Mouse (Mus musculus) ES-E14 (cell line): Measurements from ENCODE around the gene Gm38394. TPM values are rescaled to one million over a fixed set of nuclear protein-coding genes. Genes with fewer than 3 reads are reported as not detected.
A peak's percentile ranks its signal among the peaks of the same experiment; 100 is the strongest.

Experiments used
- DNase-seq: peaks from one replicate; pipeline ENCODE4 v3.0.0-alpha.2; 2013; ENCODE audit warnings: low read depth, low spot score
- H3K27ac ChIP-seq: 2 replicates; pipeline ENCODE4 v1.5.1; 2012; ENCODE audit warnings: low read depth, mild to moderate bottlenecking, low read length, moderate library complexity, mixed read lengths; ENCODE audit not compliant: poor library complexity, insufficient read depth, severe bottlenecking
- H3K36me3 ChIP-seq: 2 replicates; pipeline ENCODE4 v1.6.1; 2012; ENCODE audit warnings: mild to moderate bottlenecking, low read length, moderate library complexity, mixed read lengths; ENCODE audit not compliant: control insufficient read depth, poor library complexity, insufficient read depth, severe bottlenecking
- H3K4me1 ChIP-seq, 2 experiments: fragments of 150-350 bp in 1 of 2; sonication (generic) in 1 of 2; 2 replicates each; pipeline ENCODE4 v1.6.1; 2012; ENCODE audit warnings: low read length in 2 of 2, mild to moderate bottlenecking in 1 of 2, mixed read lengths in 1 of 2; ENCODE audit not compliant: control insufficient read depth in 2 of 2, insufficient read depth in 2 of 2, poor library complexity in 1 of 2
- H3K4me3 ChIP-seq, 2 experiments: fragments of 150-350 bp in 1 of 2; sonication (generic) in 1 of 2; 2 replicates each; pipeline ENCODE4 v1.5.1; 2012; ENCODE audit warnings: low read length in 2 of 2, low read depth in 1 of 2, mild to moderate bottlenecking in 1 of 2, mixed read lengths in 1 of 2; ENCODE audit not compliant: insufficient read depth in 1 of 2, poor library complexity in 1 of 2, severe bottlenecking in 1 of 2
- H3K9ac ChIP-seq: 2 replicates; pipeline ENCODE4 v1.6.1; 2012; ENCODE audit warnings: low read depth, mild to moderate bottlenecking, low read length, mixed read lengths; ENCODE audit not compliant: poor library complexity, insufficient read depth, severe bottlenecking
- H3K9me3 ChIP-seq: fragments of 150-350 bp; sonication (generic); 2 replicates; pipeline ENCODE4 v1.6.1; 2012; ENCODE audit warnings: low read depth, mild to moderate bottlenecking, low read length; ENCODE audit not compliant: control insufficient read depth, insufficient read depth
- CHD2 ChIP-seq: IDR thresholded peaks from 2 replicates; pipeline ENCODE4 v1.6.1; 2014; ENCODE audit warnings: mild to moderate bottlenecking, low read depth, low read length, inconsistent platforms
- HCFC1 ChIP-seq: IDR thresholded peaks from 2 replicates; pipeline ENCODE4 v1.6.1; 2012; ENCODE audit warnings: low read length, inconsistent platforms, borderline replicate concordance; ENCODE audit not compliant: insufficient read depth
- MAFK ChIP-seq: IDR thresholded peaks from 2 replicates; pipeline ENCODE4 v1.6.1; 2014; ENCODE audit warnings: mild to moderate bottlenecking, low read depth, low read length, inconsistent platforms; ENCODE audit not compliant: insufficient read depth
- ZC3H11A ChIP-seq: IDR thresholded peaks from 2 replicates; pipeline ENCODE4 v1.6.1; 2012; ENCODE audit warnings: low read depth, mild to moderate bottlenecking, inconsistent platforms, low read length, borderline replicate concordance
- ZNF384 ChIP-seq: IDR thresholded peaks from 2 replicates; pipeline ENCODE4 v1.6.1; 2012; ENCODE audit warnings: low read depth, low read length, inconsistent platforms
- in situ Hi-C, 2 experiments: fragments of 600-800 bp; cut with MboI; formaldehyde crosslinking; loops; one replicate each; pipeline ENCODE4 v1.15.1; 2025; ENCODE audit warnings: low sequenced_read_pairs in 2 of 2, inconsistent platforms in 1 of 2; ENCODE audit not compliant: unreplicated experiment in 2 of 2
- total RNA-seq: library from RNA; depleted of rRNA; stranded (reverse); fragments of 300-350 nt; gene quantifications from 2 replicates; pipeline ENCODE4 v1.2.3, GENCODE M21; 2012

Gm38394 gene
- total RNA-seq, 1 experiment, result 8.7 TPM

- peak within 1 kb of the TSS; percentile 92 for H3K9ac ChIP-seq
- peaks cover 24% of the 10 kb centered on the region for H3K36me3 ChIP-seq
- H3K9me3 ChIP-seq, result no peaks in the 10 kb centered on the region
- peak; percentile 98 for DNase-seq
- peak within 1 kb of the TSS; percentile 73 for H3K27ac ChIP-seq
- peak within 1 kb of the TSS; percentile 94 to 95 for H3K4me3 ChIP-seq
- in situ Hi-C loops, result loop anchor here (5.0 to 25.0 kb wide), 3 partner anchors 223 to 448 kb away; partner anchors contain the start of gene Plekha6 (in 1 of the 2)
- peaks cover 0 to 2% of the 10 kb centered on the region in 2 experiments; a peak in 1 of 4 replicates for H3K4me1 ChIP-seq
- TF ChIP-seq MAFK (no peak), HCFC1 (peak; percentile 70; the same call in 1 of the 2 replicates), CHD2 (no peak), ZC3H11A (peak; percentile 96), ZNF384 (no peak)
Observed at GRCm38 (mm10) chr1:133609771-133610502, 51.2 kb downstream of the Gm38394 start, which contains the start of gene Snrpe. Gene Snrpe (minus strand): TSS chr1:133610291.

- peaks cover 2 to 3% of the 10 kb centered on the region in 2 experiments; a peak in 2 of 4 replicates for H3K4me1 ChIP-seq
- no peak overlapping the region for H3K9ac ChIP-seq
- no peak overlapping the region for H3K27ac ChIP-seq
- no peak overlapping the region for H3K4me3 ChIP-seq
- peaks cover 44% of the 10 kb centered on the region for H3K36me3 ChIP-seq
- no peaks in the 10 kb centered on the region for H3K9me3 ChIP-seq
- TF ChIP-seq ZC3H11A, result no peak
- no peak for TF ChIP-seq MAFK
- TF ChIP-seq ZNF384, result no peak
- no peak for TF ChIP-seq CHD2
- TF ChIP-seq HCFC1, result no peak
- no peak for DNase-seq
- in situ Hi-C loops, result loop anchor here (25.0 kb wide), 2 partner anchors 216 to 441 kb away; partner anchors contain the start of gene Plekha6 (in 1 of the 2)
Observed at GRCm38 (mm10) chr1:133603174-133603573, 57.9 kb downstream of the Gm38394 start.

- in situ Hi-C loops, result no loop called here
- no peaks in the 10 kb centered on the region; the same call in 1 of the 2 replicates for H3K36me3 ChIP-seq
- no peak overlapping the region for H3K9ac ChIP-seq
- no peak overlapping the region for H3K4me3 ChIP-seq
- no peak for TF ChIP-seq HCFC1
- TF ChIP-seq ZNF384, result no peak
- TF ChIP-seq CHD2, result no peak
- TF ChIP-seq ZC3H11A, result no peak
- TF ChIP-seq MAFK, result no peak
- DNase-seq, result no peak
- H3K27ac ChIP-seq, result no peak overlapping the region
- peaks cover 2 to 3% of the 10 kb centered on the region in 2 experiments; a peak in 2 of 4 replicates for H3K4me1 ChIP-seq
- no peaks in the 10 kb centered on the region for H3K9me3 ChIP-seq
Observed at GRCm38 (mm10) chr1:133596298-133597007, 64.7 kb downstream of the Gm38394 start.

DNA sequence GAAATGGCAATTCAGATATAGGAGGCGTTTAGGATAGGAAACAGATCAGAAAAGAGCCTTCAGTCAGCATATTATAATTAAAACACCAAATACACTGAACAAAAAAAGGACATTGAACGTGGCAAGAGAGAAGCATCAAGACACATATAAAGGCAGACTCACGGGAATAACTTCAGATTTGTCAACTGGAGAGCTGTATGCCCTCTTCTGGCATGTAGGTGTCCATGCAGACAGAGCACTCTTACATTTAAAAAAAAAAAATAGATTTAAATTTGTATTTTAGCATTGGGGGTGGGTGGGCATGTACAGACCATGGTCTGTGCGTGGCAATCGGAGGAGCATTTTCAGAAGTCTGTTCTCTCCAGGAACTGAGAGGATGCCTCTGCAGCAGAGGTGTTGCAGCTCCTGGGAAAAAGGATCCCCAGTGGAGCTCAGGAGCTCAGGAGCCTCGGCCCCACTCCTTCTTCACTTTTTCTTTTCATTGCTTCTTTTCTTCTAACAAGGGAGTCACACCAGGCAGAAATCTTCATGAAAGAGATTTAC lies 75.1 kb downstream of the Gm38394 start:
- no peak overlapping the region for H3K9ac ChIP-seq
- no peaks in the 10 kb centered on the region for H3K36me3 ChIP-seq
- DNase-seq, result no peak
- H3K9me3 ChIP-seq, result no peaks in the 10 kb centered on the region
- no peaks in the 10 kb centered on the region for H3K4me1 ChIP-seq
- no peak overlapping the region for H3K4me3 ChIP-seq
- H3K27ac ChIP-seq, result no peak overlapping the region
- TF ChIP-seq HCFC1, result no peak
- no peak for TF ChIP-seq CHD2
- TF ChIP-seq MAFK, result no peak
- no peak for TF ChIP-seq ZNF384
- no peak for TF ChIP-seq ZC3H11A
- in situ Hi-C loops, result no loop called here
